Mouse (Mus musculus): ENCODE results near the gene Ndufs7.

Gene Ndufs7

GRCm38 (mm10) chr10:80264341-80265148 is 15.6 kb downstream of the Ndufs7 start:
- DNase-seq: peak; percentile 99

GRCm38 (mm10) chr10:80265149-80265486 is 16.2 kb downstream of the Ndufs7 start:
- no peak for DNase-seq

- DNase-seq: no peak
Measured at GRCm38 (mm10) chr10:80270099-80270498, 21.2 kb downstream of the Ndufs7 start.

- no peak for DNase-seq
Measured at GRCm38 (mm10) chr10:80270734-80271181, 21.8 kb downstream of the Ndufs7 start.

- no peak for DNase-seq
Measured at GRCm38 (mm10) chr10:80271186-80271843, 22.4 kb downstream of the Ndufs7 start.

- no peak for DNase-seq
Measured at GRCm38 (mm10) chr10:80271870-80272585, 23.1 kb downstream of the Ndufs7 start.

- DNase-seq: no peak
Measured at GRCm38 (mm10) chr10:80273847-80274246, 24.9 kb downstream of the Ndufs7 start.

GRCm38 (mm10) chr10:80276238-80276637 is 27.3 kb downstream of the Ndufs7 start:
- no peak for DNase-seq

GRCm38 (mm10) chr10:80278390-80278789 is 29.5 kb downstream of the Ndufs7 start:
- DNase-seq: no peak

GRCm38 (mm10) chr10:80279273-80279672 is 30.4 kb downstream of the Ndufs7 start:
- DNase-seq: no peak

- DNase-seq: no peak
Measured at GRCm38 (mm10) chr10:80281304-80281703, 32.4 kb downstream of the Ndufs7 start.

- DNase-seq: no peak
Measured at GRCm38 (mm10) chr10:80281921-80282371, 33.0 kb downstream of the Ndufs7 start.

- no peak for DNase-seq
Measured at GRCm38 (mm10) chr10:80282481-80283441, 33.8 kb downstream of the Ndufs7 start.

- no peak for DNase-seq
Measured at GRCm38 (mm10) chr10:80285222-80286070, 36.5 kb downstream of the Ndufs7 start.

GRCm38 (mm10) chr10:80288097-80288496 is 39.2 kb downstream of the Ndufs7 start:
- no peak for DNase-seq

- DNase-seq: no peak
Measured at GRCm38 (mm10) chr10:80288657-80289056, 39.7 kb downstream of the Ndufs7 start.

- DNase-seq: peak; percentile 94
Measured at GRCm38 (mm10) chr10:80292251-80293146, 43.6 kb downstream of the Ndufs7 start, which contains the start of gene Rps15. Rps15 (plus strand) TSS chr10:80292453.

- no peak for DNase-seq
Measured at GRCm38 (mm10) chr10:80293325-80293724, 44.4 kb downstream of the Ndufs7 start.

- DNase-seq: no peak
Measured at GRCm38 (mm10) chr10:80294311-80294710, 45.4 kb downstream of the Ndufs7 start.

GRCm38 (mm10) chr10:80294788-80295303 is 45.9 kb downstream of the Ndufs7 start:
- peak; percentile 73 for DNase-seq
